Mouse (Mus musculus) hematopoietic stem cell, adult 5-6 weeks (primary cell): ENCODE measurements at regions not wholly inside any gene's neighbourhood (a gene's known extent, or its start where the extent isn't known, plus 50 kb on each side); places are given as distances from the start of the nearest gene placed in this dataset.
A peak's percentile ranks its signal among the peaks of the same experiment; 100 is the strongest.

Experiments used
- ATAC-seq, 2 experiments: fragments of 125-278 bp in 1 of 2; replicated peaks in 1 of 2; 2 replicates each; pipeline ENCODE4 v1.8.0; 2016 to 2017; ENCODE audit warnings: inconsistent platforms in 2 of 2, mild to moderate bottlenecking in 2 of 2, moderate number of reproducible peaks in 2 of 2, low read depth in 1 of 2, moderate TSS enrichment in 1 of 2; ENCODE audit not compliant: low FRiP score in 2 of 2, poor library complexity in 2 of 2, severe bottlenecking in 2 of 2, insufficient read depth in 1 of 2, low TSS enrichment in 1 of 2

DNA sequence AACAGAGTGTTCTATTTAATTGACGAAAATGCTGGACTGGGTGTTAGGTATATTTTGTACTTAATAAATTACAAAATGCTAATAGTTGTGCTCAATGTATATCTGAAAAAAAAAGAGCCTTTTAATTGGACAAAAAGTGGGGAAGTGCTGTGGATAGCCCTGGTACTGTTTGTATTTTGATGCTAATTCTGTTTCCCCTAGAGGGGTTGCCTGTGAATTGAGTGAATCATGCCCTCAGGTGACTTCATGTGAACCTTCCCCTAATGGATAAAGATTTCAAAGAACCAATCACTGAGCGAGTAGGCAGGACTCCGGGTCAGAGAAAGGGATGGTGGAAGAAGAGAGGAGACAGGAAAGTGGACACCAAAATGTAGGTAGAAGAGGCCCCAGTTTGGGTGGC, 59.7 kb upstream of the Cp start:
- no peak for ATAC-seq

DNA sequence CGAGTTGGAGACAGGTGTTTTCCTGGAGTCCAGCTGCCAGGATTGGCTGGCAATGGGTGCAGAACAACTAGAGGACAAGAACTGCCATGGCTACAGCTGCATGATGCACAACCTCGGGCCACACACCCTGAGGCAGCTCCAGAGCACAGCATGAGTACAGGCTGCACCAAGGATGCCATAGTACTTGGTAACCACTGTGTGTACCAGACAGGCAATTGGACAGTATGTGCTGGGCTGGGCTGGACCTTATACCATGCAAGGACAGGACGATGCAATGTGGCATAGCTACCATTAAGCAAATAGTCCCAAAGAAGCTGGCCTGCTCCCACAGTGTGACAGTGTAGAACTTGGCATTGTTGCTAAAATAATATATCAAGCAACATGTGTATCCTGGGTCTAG, 54.6 kb upstream of the Cp start:
- ATAC-seq, result no peak

DNA sequence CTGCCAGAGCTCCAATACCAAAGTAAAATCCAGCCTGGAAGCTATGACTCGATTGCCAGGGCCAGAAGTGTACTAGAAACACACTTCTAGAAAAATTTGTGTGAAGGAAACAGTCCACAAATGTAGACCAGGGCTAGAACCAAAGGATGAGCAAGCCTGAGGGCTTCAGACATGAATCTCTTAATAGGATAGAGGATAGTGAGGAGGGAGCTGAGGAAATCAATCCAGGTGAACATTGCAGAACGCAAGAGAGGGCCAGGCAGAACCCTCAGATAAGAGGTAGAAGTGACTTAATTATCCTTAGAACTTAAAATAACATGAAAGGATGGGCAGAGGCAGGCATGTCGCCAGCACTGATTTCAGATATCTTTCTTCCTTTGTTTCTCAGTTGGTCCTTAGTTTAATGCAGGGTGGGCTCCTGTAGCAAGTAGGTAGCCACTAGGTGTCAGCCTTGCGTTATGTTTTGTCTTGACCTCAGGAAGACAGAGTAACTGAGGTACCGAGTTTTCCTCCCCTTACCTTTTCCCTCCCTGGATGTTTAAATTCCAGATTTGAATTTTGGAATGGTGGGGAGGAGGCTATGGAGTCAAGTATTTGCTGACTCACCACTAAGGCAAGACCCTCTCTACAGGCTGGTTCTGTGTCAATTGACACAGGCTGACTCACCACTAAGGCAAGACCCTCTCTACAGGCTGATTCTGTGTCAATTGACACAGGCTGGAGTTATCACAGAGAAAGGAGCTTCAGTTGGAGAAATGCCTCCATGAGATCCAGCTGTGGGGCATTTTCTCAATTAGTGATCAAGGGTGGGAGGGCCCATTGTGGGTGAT, 52.2 kb upstream of the Cp start:
- ATAC-seq, result peak; percentile 88 to 93
